In the genomic region with DNA sequence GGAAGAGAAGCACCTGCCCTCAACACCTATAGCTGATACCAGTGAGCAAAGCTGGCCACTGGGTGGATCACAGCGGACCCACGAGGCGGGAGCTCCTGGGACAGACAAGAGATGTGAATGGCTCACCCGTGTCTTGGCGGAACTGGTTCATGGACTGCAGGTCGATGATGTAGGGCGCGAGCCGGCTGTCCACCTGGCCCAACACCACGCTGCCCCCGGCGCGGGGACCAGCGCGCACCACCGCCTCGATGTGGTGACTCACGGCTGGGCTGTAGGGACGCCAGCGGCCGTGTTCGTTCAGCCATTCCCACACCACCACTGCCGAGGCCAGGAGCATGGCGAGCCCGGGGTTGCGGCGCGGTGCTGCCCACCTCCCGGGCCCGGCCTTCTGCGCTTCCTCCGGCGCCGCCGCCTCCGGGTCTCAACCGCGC, we compare ENCODE assay signal across 8 mouse cellular contexts. TPM values are rescaled to one million over a fixed set of nuclear protein-coding genes. Genes with fewer than 3 reads are reported as not detected.
DNase-seq lines count a peak whose midpoint lies in the region; ATAC-seq and TF ChIP-seq lines count a peak whose summit lies in the region.

No protein-coding gene starts in this region.

- H3K27me3 ChIP-seq in hindbrain, embryonic 15.5 days, result no peaks in the 10 kb centered on the region
- no peaks in the 10 kb centered on the region for H3K27me3 ChIP-seq in liver, adult 2 months (ENCODE audit: control insufficient read depth, insufficient read depth, low read length)

- peak; percentile 62 for DNase-seq in ovary, postnatal 36 days (ENCODE audit: low spot score)
- DNase-seq in ovary, adult 18-20 months (ENCODE audit: low spot score), result no peak
- peak; percentile 79 to 81 for DNase-seq in adrenal gland, postnatal 36 days
- DNase-seq in liver, adult 2 months (ENCODE audit: extremely low read depth, low read depth, low spot score), result peak; percentile 21
- peak; percentile 68 for DNase-seq in neural tube, embryonic 10.5 days (ENCODE audit: extremely low spot score, low spot score)

- H3K79me2 ChIP-seq in liver, adult 2 months (ENCODE audit: control insufficient read depth, insufficient read depth, low read length), result peaks cover 9% of the 10 kb centered on the region; the same call in 1 of the 2 replicates

- TF ChIP-seq CTCF in embryonic fibroblast, embryonic 13.5 days (IDR thresholded peaks at IDR 0.05; ENCODE audit: borderline replicate concordance, insufficient read depth, low read length), result no peak
- peak; percentile 13; the same call in 1 of the 2 replicates for TF ChIP-seq CTCF in liver, adult 2 months (IDR thresholded peaks at IDR 0.05; ENCODE audit: low read depth, low read length)

- H3K4me1 ChIP-seq in embryonic fibroblast, embryonic 13.5 days (ENCODE audit: control insufficient read depth, insufficient read depth, low read length), result peaks cover 5% of the 10 kb centered on the region; the same call in 1 of the 2 replicates
- H3K4me1 ChIP-seq in hindbrain, embryonic 15.5 days (replicated peaks), result peaks cover 41% of the 10 kb centered on the region
- H3K4me1 ChIP-seq in liver, adult 2 months (ENCODE audit: control insufficient read depth, insufficient read depth, low read length), result peaks cover 5% of the 10 kb centered on the region

- H3K4me3 ChIP-seq in embryonic fibroblast, embryonic 13.5 days (ENCODE audit: insufficient read depth, low read length), result peak overlapping the region; percentile 45
- peak overlapping the region; percentile 99 for H3K4me3 ChIP-seq in hindbrain, embryonic 15.5 days
- H3K4me3 ChIP-seq in liver, adult 2 months (ENCODE audit: insufficient read depth, low read depth, low read length), result peak overlapping the region; percentile 67

- peak overlapping the region; percentile 91 for H3K4me2 ChIP-seq in hindbrain, embryonic 15.5 days

- peak; percentile 57 for ATAC-seq in hindbrain, embryonic 15.5 days (ENCODE audit: low FRiP score, low read depth)
- ATAC-seq in megakaryocyte-erythroid progenitor cell, adult 5-6 weeks (replicated peaks; ENCODE audit: low FRiP score, low TSS enrichment, poor library complexity, severe bottlenecking), result no peak

- H3K27ac ChIP-seq in embryonic fibroblast, embryonic 13.5 days (ENCODE audit: insufficient read depth, low read length), result no peak overlapping the region
- H3K27ac ChIP-seq in hindbrain, embryonic 15.5 days (replicated peaks), result peak overlapping the region; percentile 98
- H3K27ac ChIP-seq in liver, adult 2 months (replicated peaks; ENCODE audit: insufficient read depth, low read depth, low read length), result no peak overlapping the region

- no peak for TF ChIP-seq POLR2A in embryonic fibroblast, embryonic 13.5 days (IDR thresholded peaks at IDR 0.05; ENCODE audit: low read depth, low read length)
- no peak for TF ChIP-seq POLR2A in liver, adult 2 months (IDR thresholded peaks at IDR 0.05; ENCODE audit: extremely low read depth, insufficient read depth, low read length)

- no peaks in the 10 kb centered on the region for H3K9me3 ChIP-seq in hindbrain, embryonic 15.5 days

- H3K36me3 ChIP-seq in hindbrain, embryonic 15.5 days, result no peaks in the 10 kb centered on the region
- no peaks in the 10 kb centered on the region for H3K36me3 ChIP-seq in liver, adult 2 months (ENCODE audit: control insufficient read depth, insufficient read depth, low read length)

- 0% methylated on average over 38 of the region's 38 CpGs for WGBS in hindbrain, embryonic 15.5 days
- WGBS in liver, adult 2 months, result under 1% methylated on average over 38 of the region's 38 CpGs

- H3K9ac ChIP-seq in hindbrain, embryonic 15.5 days, result peak overlapping the region; percentile 95
- peak overlapping the region; percentile 89 for H3K9ac ChIP-seq in liver, adult 2 months (ENCODE audit: low read depth, low read length)

RNA-seq across cellular contexts. Expression of gene Dtx4, which starts 0.4 kb away (rescaled TPM):
- total RNA-seq in adrenal gland, postnatal 36 days (2021), result 10 to 100 TPM; 11.4 to 17.6 TPM
- 6.2 and 10.4 TPM in 2 replicates for polyA plus RNA-seq in embryonic fibroblast, embryonic 13.5 days (2011; ENCODE audit: insufficient read length, low read depth, missing spikeins)
- polyA plus RNA-seq in hindbrain, embryonic 15.5 days (2015; fragmentation: Nextera tagmentation; extraction: Ambion mirVana), result 40.0 and 42.2 TPM in 2 replicates
- total RNA-seq in liver, adult 2 months (2014; rRNA removed), result 1.8 and 3.8 TPM in 2 replicates
- polyA plus RNA-seq in liver, adult 2 months (2012; rRNA removed), result 6.5 and 7.2 TPM in 2 replicates
- 0.77 TPM in 1 of 2 replicates, not detected in the other for total RNA-seq in megakaryocyte-erythroid progenitor cell, adult 5-6 weeks (2014; fragmentation: Nextera tagmentation)
- total RNA-seq in megakaryocyte-erythroid progenitor cell, adult 5-6 weeks (2017), result 0.46 TPM in 1 of 2 replicates, not detected in the other

RNA-seq across cellular contexts. Expression of gene Mpeg1, which starts 40.3 kb away (rescaled TPM):
- 10 to 100 TPM; 23.7 to 25.0 TPM for total RNA-seq in adrenal gland, postnatal 36 days (2021)
- polyA plus RNA-seq in embryonic fibroblast, embryonic 13.5 days (2011; ENCODE audit: insufficient read length, low read depth, missing spikeins), result 0.82 and 7.0 TPM in 2 replicates
- 0.61 and 0.88 TPM in 2 replicates for polyA plus RNA-seq in hindbrain, embryonic 15.5 days (2015; fragmentation: Nextera tagmentation; extraction: Ambion mirVana)
- 27.1 and 30.9 TPM in 2 replicates for total RNA-seq in liver, adult 2 months (2014; rRNA removed)
- polyA plus RNA-seq in liver, adult 2 months (2012; rRNA removed), result 6.1 and 7.4 TPM in 2 replicates
- 1.4 and 2.4 TPM in 2 replicates for total RNA-seq in megakaryocyte-erythroid progenitor cell, adult 5-6 weeks (2014; fragmentation: Nextera tagmentation)
- 2.6 and 5.4 TPM in 2 replicates for total RNA-seq in megakaryocyte-erythroid progenitor cell, adult 5-6 weeks (2017)

RNA-seq across cellular contexts. Expression of gene Fam111a, which starts 44.6 kb away (rescaled TPM):
- 1 to 10 TPM; 3.2 to 6.4 TPM for total RNA-seq in adrenal gland, postnatal 36 days (2021)
- 50.9 and 56.0 TPM in 2 replicates for polyA plus RNA-seq in embryonic fibroblast, embryonic 13.5 days (2011; ENCODE audit: insufficient read length, low read depth, missing spikeins)
- 6.6 and 7.9 TPM in 2 replicates for polyA plus RNA-seq in hindbrain, embryonic 15.5 days (2015; fragmentation: Nextera tagmentation; extraction: Ambion mirVana)
- 2.3 and 2.4 TPM in 2 replicates for total RNA-seq in liver, adult 2 months (2014; rRNA removed)
- polyA plus RNA-seq in liver, adult 2 months (2012; rRNA removed), result 0.12 and 0.24 TPM in 2 replicates
- total RNA-seq in megakaryocyte-erythroid progenitor cell, adult 5-6 weeks (2014; fragmentation: Nextera tagmentation), result 52.2 and 72.8 TPM in 2 replicates
- 118 and 128 TPM in 2 replicates for total RNA-seq in megakaryocyte-erythroid progenitor cell, adult 5-6 weeks (2017)

Comparison
In these comparisons a context has a peak if more than half of its experiments do, and no peak if none do; other contexts are left out.
1. H3K4me3 ChIP-seq: peak in every context shown above with its lines; median percentile 99 in hindbrain, embryonic 15.5 days; 67 in liver, adult 2 months; 45 in embryonic fibroblast, embryonic 13.5 days.
2. RNA of gene Fam111a, which starts 44.6 kb away (total RNA-seq): 52.2 to 128 TPM in megakaryocyte-erythroid progenitor cell, adult 5-6 weeks; 3.2 to 6.4 TPM in adrenal gland, postnatal 36 days and 2.3 to 2.4 TPM in liver, adult 2 months; every median in the first group is over 4 times any median in the second.